Mouse (Mus musculus) forebrain, embryonic 15.5 days (tissue): ENCODE measurements at regions not wholly inside any gene's neighbourhood (a gene's known extent, or its start where the extent isn't known, plus 50 kb on each side); places are given as distances from the start of the nearest gene placed in this dataset.

Experiments used
- ATAC-seq: fragments of 200-750 bp; cut with Nextera tagmentation; replicated peaks from 2 replicates; pipeline ENCODE4 v1.8.0; 2017; ENCODE audit warnings: mild to moderate bottlenecking, moderate TSS enrichment, moderate library complexity
- H3K27ac ChIP-seq: fragments of 300-500 bp; sonication (generic); replicated peaks from 2 replicates; pipeline ENCODE4 v1.5.1; 2015; ENCODE audit warnings: mild to moderate bottlenecking, inconsistent platforms
- H3K27me3 ChIP-seq: fragments of 300-500 bp; sonication (generic); 2 replicates; pipeline ENCODE4 v1.6.1; 2015; ENCODE audit warnings: inconsistent platforms
- H3K36me3 ChIP-seq: fragments of 300-500 bp; sonication (generic); 2 replicates; pipeline ENCODE4 v1.6.1; 2015; ENCODE audit warnings: mild to moderate bottlenecking, inconsistent platforms
- H3K4me1 ChIP-seq: fragments of 300-500 bp; sonication (generic); 2 replicates; pipeline ENCODE4 v1.6.1; 2015; ENCODE audit warnings: inconsistent platforms
- H3K4me2 ChIP-seq: fragments of 300-500 bp; sonication (generic); replicated peaks from 2 replicates; pipeline ENCODE4 v1.6.1; 2015; ENCODE audit warnings: mild to moderate bottlenecking, inconsistent platforms
- H3K4me3 ChIP-seq: fragments of 300-500 bp; sonication (generic); 2 replicates; pipeline ENCODE4 v1.5.1; 2015; ENCODE audit warnings: mild to moderate bottlenecking, inconsistent platforms
- H3K9ac ChIP-seq: fragments of 300-500 bp; sonication (generic); replicated peaks from 2 replicates; pipeline ENCODE4 v1.6.1; 2015; ENCODE audit warnings: mild to moderate bottlenecking, inconsistent platforms
- H3K9me3 ChIP-seq: fragments of 300-500 bp; sonication (generic); 2 replicates; pipeline ENCODE4 v1.6.1; 2016; ENCODE audit warnings: inconsistent platforms
- WGBS: fragments of 180-500 bp; shearing (Covaris S2); methylation state at CpG from one replicate; pipeline ENCODE4 v1.1.7; 2015; ENCODE audit warnings: mixed read lengths; 5-methylcytosine and 5-hydroxymethylcytosine counted together

DNA sequence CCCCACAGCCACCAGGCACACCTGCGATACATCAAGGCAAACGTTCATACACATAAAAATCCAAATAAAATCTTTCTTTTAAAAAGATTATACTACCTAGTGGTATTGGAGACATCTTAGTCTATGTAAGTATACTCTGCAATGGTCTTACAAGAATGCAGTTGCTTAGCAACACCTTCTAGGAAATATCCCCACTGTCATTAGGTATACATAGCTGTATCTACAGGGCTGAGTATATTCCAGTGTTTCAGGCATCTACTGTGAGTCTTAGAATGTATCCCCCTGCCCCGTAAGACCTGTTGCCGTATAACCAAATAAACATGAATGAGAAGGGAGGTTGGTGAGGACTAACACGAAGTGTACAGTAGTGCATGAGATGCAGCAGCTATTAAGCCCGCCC, 142.8 kb upstream of the Nabp1 start:
- no peaks in the 10 kb centered on the region for H3K27me3 ChIP-seq
- WGBS: 93% methylated on average over 6 of the region's 6 CpGs
- H3K9me3 ChIP-seq: no peaks in the 10 kb centered on the region
- no peak overlapping the region for H3K9ac ChIP-seq
- no peak overlapping the region for H3K4me2 ChIP-seq
- peaks cover 34% of the 10 kb centered on the region for H3K4me1 ChIP-seq
- no peaks in the 10 kb centered on the region for H3K36me3 ChIP-seq
- H3K4me3 ChIP-seq: no peak overlapping the region
- H3K27ac ChIP-seq: no peak overlapping the region
- ATAC-seq: no peak

DNA sequence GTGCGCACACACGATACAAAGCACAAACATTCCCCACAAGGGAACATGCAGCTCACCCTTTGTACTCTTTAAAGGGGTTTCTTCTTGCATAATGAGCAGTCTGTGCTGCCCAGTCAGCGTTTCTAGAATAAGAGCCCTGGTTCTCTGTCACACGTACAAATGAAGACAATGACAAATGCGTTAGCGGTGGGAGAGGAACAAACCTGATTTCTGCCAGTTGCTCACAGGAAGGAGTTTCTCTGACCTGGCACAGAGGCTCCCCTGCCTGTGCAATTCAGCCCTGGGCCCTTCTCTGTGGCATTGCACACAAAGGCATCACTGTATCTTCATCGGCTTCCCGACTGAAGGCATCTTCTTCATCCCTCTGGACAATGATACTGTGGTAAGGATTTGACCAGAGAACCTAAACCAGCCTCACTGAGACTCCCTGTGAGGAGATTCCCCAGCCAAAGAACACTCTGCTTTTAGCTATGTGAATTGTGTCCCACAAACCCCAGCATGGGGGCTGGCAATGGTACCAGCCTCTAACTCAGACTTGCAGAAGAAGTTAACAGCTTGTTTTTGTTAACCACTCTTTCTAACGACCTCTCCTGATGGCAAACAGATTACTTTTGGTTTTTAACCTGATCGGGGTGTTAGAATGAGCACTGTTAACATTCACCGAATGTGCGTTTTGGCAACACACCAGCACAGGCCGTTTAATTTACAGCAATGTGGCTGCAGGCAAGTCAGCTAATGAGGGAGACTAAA, 139.5 kb upstream of the Nabp1 start:
- H3K4me3 ChIP-seq: no peak overlapping the region
- peak overlapping the region; percentile 21; the same call in 1 of the 2 replicates for H3K4me2 ChIP-seq
- peak overlapping the region; percentile 58 for H3K27ac ChIP-seq
- peak overlapping the region; percentile 4 for H3K9ac ChIP-seq
- 8% methylated on average over 13 of the region's 13 CpGs for WGBS
- ATAC-seq: peak; percentile 58
- no peaks in the 10 kb centered on the region for H3K27me3 ChIP-seq
- H3K36me3 ChIP-seq: no peaks in the 10 kb centered on the region
- no peaks in the 10 kb centered on the region for H3K9me3 ChIP-seq
- peaks cover 28% of the 10 kb centered on the region for H3K4me1 ChIP-seq

DNA sequence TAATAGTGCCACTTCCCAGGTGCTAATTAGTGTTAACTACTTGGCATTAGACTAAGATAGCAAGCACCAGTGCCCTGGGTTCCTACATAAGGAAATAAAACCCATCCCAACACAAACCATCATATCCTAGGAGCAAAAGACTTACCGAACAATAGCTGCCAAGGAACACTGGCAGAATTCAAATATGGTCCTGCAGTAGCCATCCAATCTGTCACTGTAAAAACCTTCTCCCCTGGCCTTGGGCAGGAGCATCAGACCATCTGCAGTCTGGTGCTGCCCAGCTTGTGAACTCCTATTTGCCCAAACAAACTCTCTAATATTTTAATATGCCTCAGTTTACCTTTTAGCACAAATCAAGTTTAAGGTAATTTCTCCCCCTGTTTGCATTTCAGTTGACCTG, 137.9 kb upstream of the Nabp1 start:
- Histone ChIP-seq H3K27ac (no peak overlapping the region), H3K4me2 (no peak overlapping the region), H3K4me3 (no peak overlapping the region), H3K4me1 (peaks cover 20% of the 10 kb centered on the region), H3K9me3 (no peaks in the 10 kb centered on the region), H3K27me3 (no peaks in the 10 kb centered on the region), H3K9ac (no peak overlapping the region), H3K36me3 (no peaks in the 10 kb centered on the region)
- WGBS: 70% methylated on average over 1 of the region's 1 CpGs
- no peak for ATAC-seq

DNA sequence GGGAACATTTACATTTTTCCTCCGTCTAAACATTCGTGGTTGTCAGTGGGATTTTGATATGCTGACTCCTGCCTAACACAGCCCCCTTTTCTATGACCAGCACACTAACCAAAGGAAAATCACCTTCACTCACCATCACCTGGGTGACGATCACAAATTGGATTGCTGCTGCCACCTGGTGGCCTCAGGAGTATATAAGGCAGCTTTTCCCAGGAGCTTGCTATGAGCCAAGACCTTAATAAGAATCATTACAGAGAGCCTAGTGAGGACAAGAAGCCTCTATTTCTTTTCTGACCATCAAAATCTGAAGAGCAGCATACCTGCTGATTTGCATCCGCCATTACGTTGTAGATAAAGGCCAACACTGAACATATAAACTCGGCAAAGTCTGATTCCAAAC, 137.3 kb upstream of the Nabp1 start:
- H3K9me3 ChIP-seq: no peaks in the 10 kb centered on the region
- H3K4me1 ChIP-seq: peaks cover 20% of the 10 kb centered on the region
- no peaks in the 10 kb centered on the region for H3K27me3 ChIP-seq
- H3K9ac ChIP-seq: no peak overlapping the region
- no peak overlapping the region for H3K27ac ChIP-seq
- no peaks in the 10 kb centered on the region for H3K36me3 ChIP-seq
- H3K4me3 ChIP-seq: no peak overlapping the region
- WGBS: 28% methylated on average over 6 of the region's 6 CpGs
- no peak overlapping the region for H3K4me2 ChIP-seq
- ATAC-seq: 0 out of 2 replicates have a peak, but pooled peaks have one; percentile 14

DNA sequence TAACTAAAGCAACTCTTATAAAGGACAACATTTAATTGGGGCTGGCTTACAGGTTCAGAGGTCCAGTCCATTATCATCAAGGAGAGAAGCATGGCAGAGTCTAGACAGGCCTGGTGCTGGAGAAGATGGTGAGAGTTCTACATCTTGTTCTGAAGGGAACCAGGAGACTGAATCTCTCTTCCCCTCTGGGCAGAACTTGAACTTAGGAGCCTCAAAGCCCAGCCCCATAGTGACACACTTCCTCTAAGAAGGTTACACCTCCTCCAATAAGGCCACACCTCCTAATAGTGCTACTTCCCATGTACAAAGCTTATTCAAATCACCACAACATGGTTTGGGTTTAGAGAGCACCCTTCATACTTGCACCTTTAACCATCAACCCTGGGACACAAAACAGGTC, 136.5 kb upstream of the Nabp1 start:
- H3K27me3 ChIP-seq: no peaks in the 10 kb centered on the region
- no peaks in the 10 kb centered on the region for H3K36me3 ChIP-seq
- no peak overlapping the region for H3K4me3 ChIP-seq
- ATAC-seq: no peak
- H3K4me2 ChIP-seq: no peak overlapping the region
- peaks cover 20% of the 10 kb centered on the region for H3K4me1 ChIP-seq
- no peak overlapping the region for H3K27ac ChIP-seq
- H3K9ac ChIP-seq: no peak overlapping the region
- no peaks in the 10 kb centered on the region for H3K9me3 ChIP-seq

DNA sequence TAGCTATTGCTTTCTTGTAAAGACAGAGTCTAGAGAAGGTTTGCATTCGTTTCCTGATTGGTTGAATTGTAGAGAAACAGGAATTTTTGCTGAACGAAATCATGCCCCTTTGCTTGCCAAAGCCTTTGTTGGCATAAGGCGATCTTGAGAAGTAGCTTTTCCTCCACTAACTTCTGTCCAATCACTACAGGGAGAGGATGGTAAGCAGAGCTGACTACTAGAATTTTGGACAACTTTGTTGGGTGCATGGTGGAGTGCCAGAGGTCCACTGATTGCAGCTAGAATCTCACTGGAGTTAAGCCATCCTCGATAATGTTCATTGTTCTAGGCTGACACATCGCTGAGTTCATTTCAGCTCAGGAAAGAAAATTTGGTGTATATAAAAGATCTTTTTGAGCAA, 131.1 kb upstream of the Nabp1 start:
- ATAC-seq: no peak

DNA sequence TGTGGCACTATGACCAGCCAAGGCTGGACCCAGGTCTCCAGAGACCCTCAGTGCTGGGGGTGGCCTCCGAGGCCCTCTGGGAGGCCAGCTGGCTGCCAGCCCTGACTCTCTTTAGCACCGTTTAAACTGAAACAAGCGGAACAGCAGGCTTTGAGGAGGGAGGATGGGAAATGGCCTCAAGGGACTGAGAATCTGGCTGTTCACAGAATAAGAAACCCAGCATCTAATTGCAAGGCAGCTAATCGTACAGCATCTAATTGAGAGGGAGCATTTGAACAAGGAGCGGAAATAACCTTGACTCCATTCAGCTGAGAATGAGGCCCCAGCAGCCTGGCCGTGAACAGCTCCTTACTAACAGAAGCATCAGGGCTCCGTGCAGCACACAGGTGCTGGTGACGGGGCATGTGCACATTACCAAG, 129.2 kb upstream of the Nabp1 start:
- ATAC-seq: peak; percentile 94
- Histone ChIP-seq H3K4me3 (no peak overlapping the region), H3K9ac (no peak overlapping the region), H3K9me3 (no peaks in the 10 kb centered on the region), H3K4me2 (peak overlapping the region; percentile 17; the same call in 1 of the 2 replicates), H3K27me3 (no peaks in the 10 kb centered on the region), H3K36me3 (no peaks in the 10 kb centered on the region), H3K4me1 (peaks cover 17% of the 10 kb centered on the region), H3K27ac (peak overlapping the region; percentile 65)
- WGBS: 6% methylated on average over 8 of the region's 8 CpGs

More for the DNA sequence above, 131.1 kb upstream of the Nabp1 start:
- Histone ChIP-seq H3K9me3 (no peaks in the 10 kb centered on the region), H3K27me3 (no peaks in the 10 kb centered on the region), H3K9ac (no peak overlapping the region), H3K4me2 (no peak overlapping the region), H3K4me3 (no peak overlapping the region), H3K27ac (no peak overlapping the region), H3K4me1 (peaks cover 17% of the 10 kb centered on the region), H3K36me3 (no peaks in the 10 kb centered on the region)
- WGBS: 69% methylated on average over 5 of the region's 5 CpGs

DNA sequence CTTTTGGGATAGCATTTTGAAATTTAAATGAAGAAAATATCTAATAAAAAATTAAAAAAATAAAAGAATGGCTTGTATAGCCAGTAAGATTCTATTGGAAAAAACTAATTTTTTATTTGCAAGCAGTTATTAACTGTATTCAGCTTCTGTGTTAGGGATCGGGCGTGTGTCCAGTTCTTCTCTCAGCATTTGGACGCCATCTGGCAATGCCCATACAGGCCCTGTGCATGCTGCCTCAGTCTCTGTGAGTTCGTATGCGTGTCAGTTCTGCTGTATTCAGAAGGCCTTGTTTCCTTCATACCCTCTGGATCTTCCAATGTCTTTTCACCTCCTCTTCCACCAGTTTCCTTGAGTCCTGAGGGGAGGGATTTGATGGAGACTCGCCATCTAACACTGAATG, 123.8 kb upstream of the Nabp1 start:
- H3K9me3 ChIP-seq: no peaks in the 10 kb centered on the region
- no peaks in the 10 kb centered on the region for H3K27me3 ChIP-seq
- no peaks in the 10 kb centered on the region for H3K36me3 ChIP-seq
- no peak overlapping the region for H3K4me2 ChIP-seq
- ATAC-seq: no peak
- peaks cover under 1% of the 10 kb centered on the region for H3K4me1 ChIP-seq
- no peak overlapping the region for H3K27ac ChIP-seq
- WGBS: 83% methylated on average over 6 of the region's 6 CpGs
- no peak overlapping the region for H3K4me3 ChIP-seq
- no peak overlapping the region for H3K9ac ChIP-seq

DNA sequence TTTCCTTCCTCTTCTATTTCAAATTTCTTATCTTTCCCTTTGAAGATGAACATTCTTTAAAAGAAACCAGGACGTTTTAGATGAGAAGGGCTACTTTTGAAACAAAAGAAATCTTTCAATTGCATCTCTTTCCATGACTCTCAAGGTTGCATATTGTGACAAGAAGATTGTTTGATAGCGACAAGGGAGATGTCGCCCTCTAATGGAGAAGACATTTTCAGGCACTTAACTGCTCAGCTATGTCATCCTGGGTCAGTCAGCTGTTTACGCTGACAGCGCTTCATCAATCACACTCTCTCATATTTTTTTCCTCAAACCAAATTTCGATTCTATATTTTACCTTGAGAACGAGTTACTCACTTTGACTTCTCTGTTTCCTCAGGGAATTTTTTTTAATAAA, 122.2 kb upstream of the Nabp1 start:
- H3K27ac ChIP-seq: no peak overlapping the region
- H3K4me1 ChIP-seq: no peaks in the 10 kb centered on the region
- 31% methylated on average over 7 of the region's 7 CpGs for WGBS
- no peak for ATAC-seq
- no peaks in the 10 kb centered on the region for H3K9me3 ChIP-seq
- H3K9ac ChIP-seq: no peak overlapping the region
- H3K4me3 ChIP-seq: no peak overlapping the region
- H3K4me2 ChIP-seq: no peak overlapping the region
- H3K36me3 ChIP-seq: no peaks in the 10 kb centered on the region
- H3K27me3 ChIP-seq: no peaks in the 10 kb centered on the region

DNA sequence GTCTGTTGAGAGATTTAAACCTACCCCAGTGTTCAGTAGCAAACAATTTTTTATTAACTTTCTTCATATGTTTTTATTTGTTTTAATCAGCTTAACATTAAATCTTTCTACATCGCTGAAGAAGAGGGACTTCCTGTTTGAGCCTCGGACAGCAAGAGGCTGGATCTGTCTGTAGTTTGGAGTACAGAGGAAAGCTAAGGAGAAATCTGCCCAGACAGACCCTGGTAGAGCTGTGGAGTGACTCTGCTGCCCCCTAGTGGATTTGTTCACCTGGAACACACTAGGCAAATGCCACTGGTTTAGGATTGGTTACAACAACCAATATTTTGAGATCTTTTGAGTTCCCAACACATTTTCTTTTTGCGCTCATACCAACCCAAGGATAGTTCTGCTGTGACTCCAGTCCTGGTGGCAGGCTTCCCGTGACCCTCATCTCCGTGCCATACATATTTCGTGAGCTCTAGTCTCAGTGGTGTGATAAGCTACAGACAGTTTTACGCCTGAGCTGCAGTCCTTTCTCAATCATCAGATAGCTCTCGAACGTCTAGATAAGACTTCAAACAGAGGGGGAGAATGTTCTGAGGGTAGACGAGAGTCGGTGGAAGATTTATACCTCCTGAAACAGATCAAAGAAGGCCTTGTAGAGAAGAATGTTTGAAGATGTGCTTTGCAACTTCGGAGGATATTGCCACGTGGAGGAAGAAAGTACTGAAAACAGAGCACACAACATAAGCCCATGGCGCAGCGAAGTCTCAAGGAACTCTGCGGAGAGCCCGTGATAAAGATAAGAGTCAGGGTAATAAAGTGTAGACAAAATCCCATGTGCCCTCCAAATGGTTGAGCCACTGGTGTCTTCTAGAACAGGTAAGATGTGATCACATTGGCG, 119.0 kb upstream of the Nabp1 start:
- peak; percentile 94 for ATAC-seq
- Histone ChIP-seq H3K36me3 (no peaks in the 10 kb centered on the region), H3K4me3 (no peak overlapping the region), H3K27ac (no peak overlapping the region), H3K4me1 (no peaks in the 10 kb centered on the region), H3K27me3 (no peaks in the 10 kb centered on the region), H3K4me2 (no peak overlapping the region), H3K9ac (no peak overlapping the region), H3K9me3 (no peaks in the 10 kb centered on the region)
- WGBS: 60% methylated on average over 18 of the region's 18 CpGs

DNA sequence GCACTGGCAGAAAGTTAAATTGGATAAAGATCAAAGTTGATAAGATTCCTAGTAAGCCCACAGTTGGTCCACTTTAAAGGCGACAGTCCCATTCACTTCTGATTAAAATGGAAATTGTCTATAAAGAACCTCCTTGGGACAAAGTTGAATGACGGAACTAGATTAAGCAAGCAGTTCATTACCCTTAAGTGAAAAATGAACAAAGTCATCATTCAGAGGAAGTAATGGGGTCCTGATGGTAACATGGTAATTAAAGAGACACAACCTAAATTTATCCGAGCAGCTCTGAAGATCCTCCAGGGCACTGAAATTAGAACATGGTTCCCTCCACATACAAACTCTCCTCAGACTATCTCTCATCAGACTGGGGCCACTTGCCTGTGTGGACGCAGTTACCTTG, 116.4 kb upstream of the Nabp1 start:
- no peaks in the 10 kb centered on the region for H3K4me1 ChIP-seq
- no peak for ATAC-seq
- no peaks in the 10 kb centered on the region for H3K27me3 ChIP-seq
- no peak overlapping the region for H3K9ac ChIP-seq
- no peak overlapping the region for H3K4me2 ChIP-seq
- H3K9me3 ChIP-seq: no peaks in the 10 kb centered on the region
- H3K36me3 ChIP-seq: no peaks in the 10 kb centered on the region
- no peak overlapping the region for H3K27ac ChIP-seq
- 72% methylated on average over 4 of the region's 4 CpGs for WGBS
- no peak overlapping the region for H3K4me3 ChIP-seq

DNA sequence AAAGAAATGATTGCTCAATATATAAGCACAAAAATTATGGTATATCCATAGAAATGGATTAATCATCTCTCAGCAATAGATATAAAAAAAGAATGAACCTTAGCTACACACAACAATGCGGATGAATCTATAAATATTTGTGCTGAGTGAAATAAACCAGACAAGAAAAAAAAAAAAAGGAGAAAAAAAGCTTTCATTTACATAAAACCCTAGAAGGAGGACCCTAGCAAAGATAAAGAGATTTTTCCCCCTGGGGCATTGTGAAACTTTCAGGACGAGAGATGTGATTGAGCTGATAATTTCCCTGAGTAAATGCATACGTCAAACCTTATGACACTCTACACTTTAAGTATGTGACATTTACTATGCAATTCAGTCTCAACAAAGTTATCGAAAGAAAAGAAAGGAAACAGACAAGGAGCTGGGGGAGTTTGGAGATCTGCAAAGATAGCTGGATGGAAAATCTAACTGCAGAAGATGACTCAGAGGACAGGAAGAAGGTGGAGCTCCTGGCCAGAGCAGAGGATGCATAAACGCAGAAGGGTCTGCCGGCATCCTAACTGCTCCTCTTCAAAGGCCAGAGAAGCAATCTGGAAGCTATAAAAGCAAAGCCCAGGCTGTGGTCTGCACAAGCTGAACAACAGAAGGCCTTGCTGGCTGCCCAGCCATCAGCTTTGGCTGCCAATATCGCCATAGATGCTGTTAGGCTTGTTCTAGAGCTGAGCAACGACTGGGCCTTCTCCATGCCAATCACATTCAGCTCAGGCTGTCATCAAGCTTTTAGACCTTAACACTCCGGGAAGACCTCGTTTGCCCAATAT, 115.6 kb upstream of the Nabp1 start:
- ATAC-seq: no peak
- WGBS: 78% methylated on average over 10 of the region's 10 CpGs
- no peak overlapping the region for H3K4me3 ChIP-seq

More for the DNA sequence above, 115.6 kb upstream of the Nabp1 start:
- H3K9ac ChIP-seq: no peak overlapping the region
- H3K4me1 ChIP-seq: no peaks in the 10 kb centered on the region
- no peak overlapping the region for H3K4me2 ChIP-seq
- H3K36me3 ChIP-seq: no peaks in the 10 kb centered on the region
- H3K9me3 ChIP-seq: no peaks in the 10 kb centered on the region
- no peak overlapping the region for H3K27ac ChIP-seq
- no peaks in the 10 kb centered on the region for H3K27me3 ChIP-seq
